Mouse (Mus musculus) embryonic stem cell, embryonic (primary cell): ENCODE data around the gene Cbx4.

Experiments used
- CTCF ChIA-PET, 4 experiments: fragments of 300-600 bp in 2 of 4; fragments of 350-600 bp in 2 of 4; sonication (Branson Sonifier 250); formaldehyde crosslinking; loops; one replicate each; lab custom pipeline; 2022; ENCODE audit warnings: inconsistent platforms in 2 of 4; lab: Charles Lee
- POLR2A ChIA-PET, 4 experiments: fragments of 300-600 bp in 2 of 4; fragments of 350-600 bp in 2 of 4; sonication (Branson Sonifier 250); formaldehyde crosslinking; loops; one replicate each; lab custom pipeline; 2022; ENCODE audit warnings: antibody characterized with exemption in 4 of 4, inconsistent platforms in 1 of 4; lab: Charles Lee

Cbx4 gene

DNA sequence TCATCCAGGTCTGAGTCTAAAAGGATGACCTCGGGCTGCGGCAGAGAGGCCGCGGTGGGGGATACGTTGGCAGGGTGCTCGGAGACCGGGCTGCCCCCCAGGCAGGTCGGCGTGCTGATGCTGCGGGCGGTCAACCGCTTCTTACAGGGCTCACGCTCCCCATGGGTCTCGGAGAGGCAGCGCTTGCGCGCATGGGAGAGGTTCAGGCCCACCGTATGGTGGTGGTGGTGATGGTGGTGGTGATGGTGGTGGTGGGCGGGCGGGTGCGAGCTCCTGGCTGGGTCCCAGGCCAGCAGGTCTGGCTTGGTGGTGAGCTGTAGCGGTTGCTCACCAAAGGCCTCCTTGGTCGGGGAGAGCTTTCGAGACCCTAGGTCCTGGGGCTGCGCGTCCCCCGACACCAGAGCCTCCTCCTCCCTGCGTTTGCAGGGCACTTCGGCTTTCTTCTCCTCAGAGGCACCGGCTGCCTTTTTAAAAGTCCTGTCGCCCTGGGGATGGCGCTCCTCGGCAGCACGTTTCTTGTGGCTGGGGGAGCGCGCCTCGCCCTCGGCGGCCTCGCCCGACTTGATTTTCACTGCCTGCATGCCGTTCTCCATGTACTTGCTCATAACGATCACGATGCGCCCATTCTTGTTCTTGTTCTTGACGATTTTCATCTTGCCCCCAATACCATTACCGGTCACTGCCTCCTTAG lies 4.7 kb downstream of the Cbx4 start:
- CTCF ChIA-PET, result interaction anchor here in 3 of 4 experiments (0.5 to 3.5 kb wide), 20 partner anchors 10 to 1291 kb away, joined by 3 to 26 read pairs (median 4); partner anchors contain the start of gene Endov (in 1 of the 3)

GRCm38 (mm10) chr11:119080461-119081147 lies 5.4 kb downstream of the Cbx4 start:
- POLR2A ChIA-PET, result interaction anchor here in 3 of 4 experiments (1.0 to 10.0 kb wide), 9 partner anchors 14 to 324 kb away, joined by 3 to 100 read pairs (median 4); partner anchors contain the start of gene Cbx8 (in 1 of the 3)
- CTCF ChIA-PET, result interaction anchor here in 3 of 4 experiments (0.6 to 3.5 kb wide), 11 partner anchors 11 to 342 kb away, joined by 3 to 26 read pairs (median 6); no protein-coding TSS in a partner anchor

More for the DNA sequence above, 4.7 kb downstream of the Cbx4 start:
- POLR2A ChIA-PET, result interaction anchor here (0.5 to 10.0 kb wide), 16 partner anchors 13 to 395 kb away, joined by 3 to 100 read pairs (median 4); partner anchors contain the start of gene Cbx8 (in 1 of the 4)

- POLR2A ChIA-PET, result interaction anchor here in 3 of 4 experiments (1.0 to 10.0 kb wide), 6 partner anchors 13 to 38 kb away, joined by 3 to 100 read pairs (median 4); no protein-coding TSS in a partner anchor
- CTCF ChIA-PET, result interaction anchor here (0.6 to 3.5 kb wide), 8 partner anchors 13 to 1253 kb away, joined by 3 to 18 read pairs (median 3); partner anchors contain the start of gene Tk1 (in 1 of the 4)
Measured at GRCm38 (mm10) chr11:119079445-119079837, 6.6 kb downstream of the Cbx4 start.

- ChIA-PET POLR2A (interaction anchor here in 2 of 4 experiments (1.2 to 10.0 kb wide), 2 partner anchors 15 to 27 kb away, joined by 3 to 100 read pairs; no protein-coding TSS in a partner anchor), CTCF (interaction anchor here in 2 of 4 experiments (0.9 to 1.0 kb wide), 2 partner anchors 27 to 44 kb away, joined by 3 read pairs; no protein-coding TSS in a partner anchor)
Measured at GRCm38 (mm10) chr11:119078691-119079444, 7.2 kb downstream of the Cbx4 start.

DNA sequence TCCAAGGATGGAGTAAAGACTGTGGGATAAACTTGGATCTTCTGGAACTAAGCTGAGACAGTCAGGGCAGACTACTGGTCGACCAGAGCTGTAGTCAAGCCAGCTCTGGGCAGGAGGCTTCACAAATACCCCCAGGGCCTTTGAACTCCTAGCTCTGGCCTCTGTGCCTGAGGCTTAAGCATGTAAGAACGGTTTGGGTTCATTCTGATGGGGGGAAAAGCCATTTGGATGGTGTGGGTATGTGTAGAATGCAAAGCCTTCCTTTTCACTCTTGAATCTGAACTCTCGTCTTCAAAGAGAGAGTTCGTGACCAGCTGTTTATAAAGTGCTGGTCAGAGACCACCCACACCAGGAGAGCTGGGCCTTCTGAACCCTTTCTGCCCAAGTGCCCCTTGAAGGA lies 8.3 kb downstream of the Cbx4 start:
- POLR2A ChIA-PET, result no interaction called here
- CTCF ChIA-PET, result no interaction called here

DNA sequence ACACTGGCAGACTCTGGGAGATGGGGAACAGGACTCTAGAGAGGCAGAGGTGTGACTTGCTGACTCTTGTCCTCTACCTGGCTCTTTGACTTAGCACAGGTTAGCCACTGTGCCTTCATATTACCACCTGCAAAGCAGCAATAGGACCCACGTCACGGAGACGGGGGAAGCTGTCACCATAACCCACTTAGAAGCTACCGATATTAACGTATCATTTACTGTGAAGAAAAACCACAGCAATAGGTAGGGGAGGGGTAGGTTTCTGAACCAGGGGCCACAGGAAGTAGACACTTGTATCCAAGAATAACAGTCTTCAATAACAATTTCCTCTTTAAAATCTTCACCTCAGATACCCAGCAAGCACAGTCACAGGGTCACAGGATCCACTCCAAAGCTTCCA lies 10.2 kb downstream of the Cbx4 start:
- ChIA-PET POLR2A (interaction anchor here in 2 of 4 experiments (0.8 to 4.1 kb wide), 2 partner anchors 10 to 39 kb away, joined by 3 to 12 read pairs; partner anchors contain the start of gene Cbx4 (in 1 of the 2)), CTCF (interaction anchor here in 1 of 4 experiments (0.6 kb wide), 1 partner anchor 10 kb away, joined by 7 read pairs; no protein-coding TSS in a partner anchor)

DNA sequence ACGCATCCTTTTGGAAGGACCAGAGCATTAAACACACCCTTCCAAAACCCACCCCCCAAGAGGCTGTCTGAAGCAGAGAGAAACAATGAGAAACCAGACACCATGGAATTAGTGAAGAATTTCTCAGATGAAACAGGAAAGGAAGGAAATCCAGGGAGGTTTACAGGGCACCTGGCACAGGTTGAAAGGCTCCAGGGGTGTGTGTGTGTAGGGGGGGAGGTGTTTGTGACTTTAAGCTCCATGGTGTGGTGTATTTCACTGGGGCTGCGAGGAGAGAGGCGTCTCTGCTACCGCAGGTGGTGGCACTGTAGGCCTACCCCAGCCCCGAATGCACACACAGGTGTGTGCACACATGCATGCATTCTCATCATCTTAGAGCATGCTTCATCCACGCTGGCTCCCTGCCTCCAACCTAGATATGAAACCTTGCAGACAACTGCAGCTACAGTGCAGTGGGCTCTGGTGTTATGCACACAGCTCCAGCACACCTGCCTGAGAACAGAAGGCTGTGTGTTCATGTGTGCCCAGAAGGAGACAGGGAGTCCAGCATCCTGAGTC lies 12.1 kb downstream of the Cbx4 start:
- CTCF ChIA-PET, result interaction anchor here in 2 of 4 experiments (0.6 to 1.0 kb wide), 3 partner anchors 22 to 132 kb away, joined by 3 to 5 read pairs (median 5); no protein-coding TSS in a partner anchor
- POLR2A ChIA-PET, result interaction anchor here in 1 of 4 experiments (4.1 kb wide), 1 partner anchor 12 kb away, joined by 12 read pairs; the partner anchor contains the start of gene Cbx4

GRCm38 (mm10) chr11:119072986-119073385 lies 13.0 kb downstream of the Cbx4 start:
- ChIA-PET POLR2A (interaction anchor here in 1 of 4 experiments (1.5 to 4.1 kb wide), 2 partner anchors 13 to 20 kb away, joined by 3 to 12 read pairs; partner anchors contain the start of gene Cbx4), CTCF (interaction anchor here in 2 of 4 experiments (0.5 to 1.0 kb wide), 3 partner anchors 21 to 133 kb away, joined by 3 to 5 read pairs (median 3); no protein-coding TSS in a partner anchor)

DNA sequence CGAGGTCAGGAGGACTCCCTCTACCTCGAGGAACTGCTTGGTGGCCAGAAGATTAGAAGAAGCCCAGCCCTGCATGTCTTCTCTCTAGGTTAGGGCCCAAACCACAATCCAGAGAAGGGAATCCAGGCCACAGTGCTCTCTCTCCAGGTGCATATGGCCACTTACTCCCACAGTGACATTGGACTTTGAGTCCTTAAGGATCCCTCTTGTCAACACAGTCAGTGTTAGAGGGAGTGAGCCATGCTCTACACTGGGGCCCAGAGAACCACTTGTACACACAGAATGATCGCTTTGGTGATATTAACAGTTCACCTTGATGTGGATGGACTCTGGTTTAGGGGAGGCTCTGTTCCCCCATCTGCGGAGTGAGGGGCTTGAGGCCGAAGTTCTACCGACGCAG lies 13.8 kb downstream of the Cbx4 start:
- CTCF ChIA-PET, result interaction anchor here in 2 of 4 experiments (0.5 to 0.7 kb wide), 2 partner anchors 36 to 70 kb away, joined by 3 to 6 read pairs; no protein-coding TSS in a partner anchor
- POLR2A ChIA-PET, result interaction anchor here in 1 of 4 experiments (1.5 kb wide), 1 partner anchor 19 kb away, joined by 3 read pairs; no protein-coding TSS in a partner anchor

DNA sequence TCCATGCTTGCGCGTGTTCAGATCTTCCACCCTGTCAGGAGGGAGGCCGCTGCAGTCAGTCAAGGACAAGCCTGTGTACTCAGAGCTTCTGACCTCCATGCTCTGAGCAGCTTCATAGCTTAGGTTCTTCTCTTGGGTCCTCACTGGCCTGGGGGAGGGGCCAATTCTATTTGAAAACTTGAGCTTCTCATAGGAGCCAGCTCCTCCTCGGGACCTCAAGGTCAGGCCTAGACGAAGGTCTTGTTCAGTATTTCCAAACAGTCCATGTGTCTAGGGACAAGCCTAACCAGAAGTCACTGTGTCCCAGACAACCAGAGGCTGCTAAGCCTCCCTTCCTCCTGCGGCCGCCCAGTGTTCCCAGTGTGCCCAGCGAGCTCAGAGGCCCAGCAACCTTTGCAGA lies 19.2 kb downstream of the Cbx4 start:
- POLR2A ChIA-PET, result interaction anchor here in 3 of 4 experiments (0.6 to 2.1 kb wide), 8 partner anchors 10 to 19 kb away, joined by 3 to 7 read pairs (median 4); partner anchors contain the start of gene Cbx4 (in 1 of the 3)
- CTCF ChIA-PET, result interaction anchor here in 2 of 4 experiments (0.7 to 1.2 kb wide), 6 partner anchors 14 to 140 kb away, joined by 3 to 4 read pairs (median 3); partner anchors contain the start of gene Cbx4 (in 1 of the 2)

- POLR2A ChIA-PET, result interaction anchor here in 3 of 4 experiments (1.0 to 2.9 kb wide), 9 partner anchors 9 to 36 kb away, joined by 3 to 13 read pairs (median 3); partner anchors contain the start of gene Cbx4 (in 3 of the 3)
- CTCF ChIA-PET, result interaction anchor here (0.5 to 1.5 kb wide), 6 partner anchors 17 to 129 kb away, joined by 3 to 5 read pairs (median 3); partner anchors contain the start of gene Cbx4 (in 1 of the 4)
Measured at GRCm38 (mm10) chr11:119059256-119059655, 26.8 kb downstream of the Cbx4 start.

GRCm38 (mm10) chr11:119058041-119058995 lies 27.7 kb downstream of the Cbx4 start:
- CTCF ChIA-PET, result interaction anchor here in 3 of 4 experiments (0.5 to 1.5 kb wide), 7 partner anchors 16 to 130 kb away, joined by 3 to 5 read pairs (median 3); partner anchors contain the start of gene Cbx4 (in 2 of the 3)
- POLR2A ChIA-PET, result interaction anchor here (0.7 to 2.9 kb wide), 9 partner anchors 13 to 35 kb away, joined by 3 to 13 read pairs (median 4); partner anchors contain the start of genes Cbx4 (in 2 of the 4) and Cbx8 (in 1 of the 4)

DNA sequence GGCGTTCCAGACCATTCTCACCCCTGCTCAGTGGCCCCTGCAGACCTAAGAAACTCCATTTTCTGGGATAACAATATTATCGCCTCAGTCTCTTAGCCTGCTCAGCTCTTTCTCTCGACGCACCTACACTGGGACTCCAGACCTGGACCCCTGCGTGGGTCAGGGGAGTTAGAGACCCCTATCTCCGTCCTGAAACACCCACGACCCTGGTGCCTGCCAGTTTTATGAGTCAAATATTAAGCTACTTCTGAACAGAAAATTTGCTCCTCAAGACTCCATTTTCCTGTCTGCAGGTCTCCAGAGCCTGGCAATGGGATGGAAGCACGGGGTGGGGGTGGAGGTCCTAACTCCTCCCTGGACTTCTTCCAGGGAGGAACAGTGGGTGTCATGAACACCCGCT lies 28.7 kb downstream of the Cbx4 start:
- ChIA-PET POLR2A (interaction anchor here (0.6 to 2.9 kb wide), 20 partner anchors 10 to 604 kb away, joined by 3 to 13 read pairs (median 4); partner anchors contain the start of genes Cbx4 (in 2 of the 4), Cbx8 (in 2 of the 4) and Cbx2 (in 1 of the 4)), CTCF (interaction anchor here (0.6 to 2.1 kb wide), 8 partner anchors 10 to 163 kb away, joined by 3 to 7 read pairs (median 4); partner anchors contain the start of gene Cbx4 (in 1 of the 4))

DNA sequence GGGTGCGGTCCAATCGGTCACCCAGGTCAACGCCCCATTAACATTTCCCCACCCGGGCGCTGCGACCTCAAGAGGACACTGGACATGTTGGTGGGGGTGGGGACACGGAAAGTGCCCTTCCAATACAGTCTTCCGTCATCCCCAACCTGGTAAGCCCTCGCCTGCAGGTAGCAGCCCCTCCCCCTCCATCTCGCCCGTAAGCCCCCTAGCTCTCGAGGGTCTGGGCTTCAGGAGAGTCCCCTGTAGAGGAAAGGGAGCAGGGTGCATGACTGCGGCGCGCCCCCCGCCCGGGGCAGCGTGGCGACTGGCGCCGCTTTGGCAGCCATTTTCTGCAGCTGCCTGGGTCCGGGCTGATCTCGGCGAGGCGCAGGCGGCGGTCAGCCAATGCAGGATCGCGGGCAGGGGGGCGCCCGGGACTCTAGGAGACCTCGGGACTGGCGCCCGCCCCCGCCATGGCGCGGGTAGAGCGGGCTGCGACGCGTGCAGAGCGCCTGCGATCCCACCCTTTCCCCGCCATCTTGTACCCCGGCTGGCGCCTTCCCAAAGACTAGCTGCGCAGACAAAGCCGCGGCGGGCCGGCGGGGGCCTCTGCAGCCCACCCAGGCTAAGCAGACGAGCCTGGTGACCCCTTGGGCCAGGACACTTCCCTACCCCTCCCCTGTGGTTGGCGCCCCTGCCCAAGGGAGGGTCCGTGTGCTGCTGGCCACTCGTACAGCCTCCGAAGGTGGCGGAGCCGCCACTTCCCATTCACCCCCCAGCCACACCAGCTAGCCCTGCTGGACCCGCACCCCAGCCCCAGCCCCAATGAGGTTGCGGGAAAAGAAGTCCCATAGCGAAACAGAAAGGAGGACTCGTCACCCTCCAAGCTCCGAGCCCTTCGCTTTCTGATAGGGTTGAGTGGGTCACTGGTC lies 29.5 kb downstream of the Cbx4 start:
- CTCF ChIA-PET, result interaction anchor here (0.6 to 2.1 kb wide), 10 partner anchors 9 to 192 kb away, joined by 3 to 7 read pairs (median 3); partner anchors contain the start of gene Cbx4 (in 1 of the 4)
- POLR2A ChIA-PET, result interaction anchor here (0.6 to 7.1 kb wide), 23 partner anchors 9 to 605 kb away, joined by 3 to 54 read pairs (median 4); partner anchors contain the start of genes Cbx4 (in 2 of the 4), Cbx8 (in 2 of the 4) and Cbx2 (in 1 of the 4)
